Mouse (Mus musculus) limb, embryonic 13.5 days (tissue): Measurements from ENCODE around the gene Lcn2. TPM values are rescaled to one million over a fixed set of nuclear protein-coding genes. Genes with fewer than 3 reads are reported as not detected.
A peak's percentile ranks its signal among the peaks of the same experiment; 100 is the strongest.

ENCODE experiments used
- ATAC-seq: fragments of 200-750 bp; cut with Nextera tagmentation; 2 replicates; pipeline ENCODE4 v1.8.0; 2017; ENCODE audit warnings: low read depth, moderate number of reproducible peaks, moderate TSS enrichment; ENCODE audit not compliant: low FRiP score
- H3K27ac ChIP-seq: fragments of 300-500 bp; sonication (generic); 2 replicates; pipeline ENCODE4 v1.5.1; 2015; ENCODE audit warnings: inconsistent platforms, mild to moderate bottlenecking, moderate library complexity
- H3K27me3 ChIP-seq: fragments of 300-500 bp; sonication (generic); 2 replicates; pipeline ENCODE4 v1.6.1; 2015; ENCODE audit warnings: mild to moderate bottlenecking, inconsistent platforms
- H3K36me3 ChIP-seq: fragments of 300-500 bp; sonication (generic); 2 replicates; pipeline ENCODE4 v1.6.1; 2015; ENCODE audit warnings: inconsistent platforms, mild to moderate bottlenecking, moderate library complexity
- H3K4me1 ChIP-seq: fragments of 300-500 bp; sonication (generic); 2 replicates; pipeline ENCODE4 v1.6.1; 2015; ENCODE audit warnings: inconsistent platforms
- H3K4me2 ChIP-seq: fragments of 300-500 bp; sonication (generic); replicated peaks from 2 replicates; pipeline ENCODE4 v1.6.1; 2015; ENCODE audit warnings: inconsistent platforms, mild to moderate bottlenecking, moderate library complexity
- H3K4me3 ChIP-seq: fragments of 300-500 bp; sonication (generic); 2 replicates; pipeline ENCODE4 v1.5.1; 2015; ENCODE audit warnings: moderate library complexity, mild to moderate bottlenecking, inconsistent platforms
- H3K9ac ChIP-seq: fragments of 300-500 bp; sonication (generic); 2 replicates; pipeline ENCODE4 v1.6.1; 2015; ENCODE audit warnings: mild to moderate bottlenecking, inconsistent platforms
- H3K9me3 ChIP-seq: fragments of 300-500 bp; sonication (generic); 2 replicates; pipeline ENCODE4 v1.6.1; 2016; ENCODE audit warnings: inconsistent platforms
- WGBS: fragments of 180-500 bp; shearing (Covaris S2); methylation state at CpG from one replicate; pipeline ENCODE4 v1.1.7; 2015; 5-methylcytosine and 5-hydroxymethylcytosine counted together
- polyA plus RNA-seq: library from polyadenylated mRNA; unstranded; fragments of >200 nt; fragmentation: Nextera tagmentation; extraction: Ambion mirVana; gene quantifications from 2 replicates; pipeline ENCODE4 v1.2.1, GENCODE M21; 2015

Gene Lcn2
- polyA plus RNA-seq, 1 experiment from 2014 or later, result 0.27 TPM

- under 1% methylated on average over 14 of the region's 14 CpGs for WGBS
- H3K4me1 ChIP-seq, result peaks cover 53% of the 10 kb centered on the region
- peak overlapping the region; percentile 78 for H3K4me2 ChIP-seq
- H3K4me3 ChIP-seq, result peak overlapping the region; percentile 39
- H3K9ac ChIP-seq, result peak overlapping the region; percentile 37
- H3K36me3 ChIP-seq, result peaks cover 26% of the 10 kb centered on the region
- H3K27me3 ChIP-seq, result no peaks in the 10 kb centered on the region
- H3K9me3 ChIP-seq, result no peaks in the 10 kb centered on the region
- ATAC-seq, result peak; percentile 94
- H3K27ac ChIP-seq, result peak overlapping the region; percentile 84
These were observed 35.7 kb upstream of the Lcn2 start for GRCm38 (mm10) chr2:32423481-32424331.

- Histone ChIP-seq H3K27me3 (no peaks in the 10 kb centered on the region), H3K4me3 (no peak overlapping the region), H3K27ac (no peak overlapping the region), H3K9ac (no peak overlapping the region), H3K4me1 (peaks cover 40% of the 10 kb centered on the region), H3K36me3 (peaks cover 44% of the 10 kb centered on the region), H3K9me3 (no peaks in the 10 kb centered on the region), H3K4me2 (no peak overlapping the region)
- ATAC-seq, result no peak
- WGBS, result 90% methylated on average over 6 of the region's 6 CpGs
These were observed 33.8 kb upstream of the Lcn2 start for GRCm38 (mm10) chr2:32421851-32422251.

DNA sequence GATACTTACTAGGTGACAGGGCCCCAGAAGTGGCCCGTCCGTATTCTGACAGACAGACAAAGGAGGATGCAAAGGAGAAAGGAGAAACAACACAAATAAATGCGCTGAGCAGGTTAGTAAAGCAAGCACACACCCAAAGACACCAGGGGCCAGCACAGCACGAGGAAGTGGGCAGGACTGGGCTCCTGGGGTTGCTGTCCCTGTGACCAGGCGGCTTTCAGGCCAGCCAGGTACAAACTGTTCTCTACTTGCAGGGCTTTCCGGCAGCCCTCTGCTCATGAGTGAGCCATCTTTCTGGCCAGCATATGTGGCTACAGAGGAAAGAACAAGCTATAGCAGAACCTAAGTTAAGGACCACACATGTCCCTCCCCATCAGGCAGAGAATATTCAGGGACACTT, 32.6 kb upstream of the Lcn2 start:
- H3K27ac ChIP-seq, result no peak overlapping the region
- no peak overlapping the region for H3K4me2 ChIP-seq
- H3K36me3 ChIP-seq, result peaks cover 56% of the 10 kb centered on the region
- no peak for ATAC-seq
- peaks cover 39% of the 10 kb centered on the region for H3K4me1 ChIP-seq
- no peak overlapping the region for H3K9ac ChIP-seq
- H3K27me3 ChIP-seq, result no peaks in the 10 kb centered on the region
- no peaks in the 10 kb centered on the region for H3K9me3 ChIP-seq
- H3K4me3 ChIP-seq, result no peak overlapping the region
- WGBS, result 87% methylated on average over 6 of the region's 6 CpGs

GRCm38 (mm10) chr2:32420066-32420608, 32.1 kb upstream of the Lcn2 start:
- no peak overlapping the region for H3K27ac ChIP-seq
- H3K4me3 ChIP-seq, result no peak overlapping the region
- no peak for ATAC-seq
- H3K36me3 ChIP-seq, result peaks cover 62% of the 10 kb centered on the region
- peaks cover 34% of the 10 kb centered on the region for H3K4me1 ChIP-seq
- H3K9me3 ChIP-seq, result no peaks in the 10 kb centered on the region
- 89% methylated on average over 12 of the region's 12 CpGs for WGBS
- no peak overlapping the region for H3K9ac ChIP-seq
- H3K27me3 ChIP-seq, result no peaks in the 10 kb centered on the region
- H3K4me2 ChIP-seq, result no peak overlapping the region

DNA sequence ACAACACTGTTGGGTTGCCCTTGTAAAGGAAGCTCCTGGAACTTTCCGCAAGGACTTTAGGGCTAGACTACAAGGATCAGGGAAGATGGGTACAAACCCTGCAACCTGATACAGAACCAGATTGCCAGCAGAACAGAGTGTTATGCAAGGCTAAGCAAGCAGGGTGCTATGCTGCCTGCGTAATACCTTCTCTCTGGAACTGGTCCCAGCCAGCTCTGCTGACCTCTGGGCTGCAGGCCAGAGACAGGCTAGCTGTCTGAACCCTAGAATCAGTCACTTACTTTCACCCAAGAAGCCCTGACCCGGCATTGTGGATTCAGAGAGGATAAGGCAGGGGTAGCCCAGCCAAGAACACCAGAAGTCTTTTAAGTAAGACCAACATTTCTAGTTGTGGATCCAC, 31.3 kb upstream of the Lcn2 start:
- Histone ChIP-seq H3K4me1 (peaks cover 26% of the 10 kb centered on the region), H3K4me3 (no peak overlapping the region), H3K36me3 (peaks cover 69% of the 10 kb centered on the region), H3K4me2 (no peak overlapping the region), H3K9ac (no peak overlapping the region), H3K27me3 (no peaks in the 10 kb centered on the region), H3K9me3 (no peaks in the 10 kb centered on the region), H3K27ac (no peak overlapping the region)
- 92% methylated on average over 3 of the region's 3 CpGs for WGBS
- no peak for ATAC-seq

GRCm38 (mm10) chr2:32418430-32419151, 30.5 kb upstream of the Lcn2 start:
- Histone ChIP-seq H3K9me3 (no peaks in the 10 kb centered on the region), H3K4me1 (peaks cover 20% of the 10 kb centered on the region), H3K27ac (no peak overlapping the region), H3K27me3 (no peaks in the 10 kb centered on the region), H3K36me3 (peaks cover 76% of the 10 kb centered on the region), H3K4me3 (no peak overlapping the region), H3K9ac (no peak overlapping the region), H3K4me2 (no peak overlapping the region)
- ATAC-seq, result no peak
- 71% methylated on average over 12 of the region's 12 CpGs for WGBS

- no peak overlapping the region for H3K27ac ChIP-seq
- no peak overlapping the region for H3K4me3 ChIP-seq
- peaks cover 9% of the 10 kb centered on the region for H3K4me1 ChIP-seq
- no peak for ATAC-seq
- no peak overlapping the region for H3K9ac ChIP-seq
- H3K9me3 ChIP-seq, result no peaks in the 10 kb centered on the region
- H3K4me2 ChIP-seq, result no peak overlapping the region
- peaks cover 80% of the 10 kb centered on the region for H3K36me3 ChIP-seq
- WGBS, result 88% methylated on average over 8 of the region's 8 CpGs
- H3K27me3 ChIP-seq, result no peaks in the 10 kb centered on the region
These were observed 29.4 kb upstream of the Lcn2 start for GRCm38 (mm10) chr2:32417486-32417885.

DNA sequence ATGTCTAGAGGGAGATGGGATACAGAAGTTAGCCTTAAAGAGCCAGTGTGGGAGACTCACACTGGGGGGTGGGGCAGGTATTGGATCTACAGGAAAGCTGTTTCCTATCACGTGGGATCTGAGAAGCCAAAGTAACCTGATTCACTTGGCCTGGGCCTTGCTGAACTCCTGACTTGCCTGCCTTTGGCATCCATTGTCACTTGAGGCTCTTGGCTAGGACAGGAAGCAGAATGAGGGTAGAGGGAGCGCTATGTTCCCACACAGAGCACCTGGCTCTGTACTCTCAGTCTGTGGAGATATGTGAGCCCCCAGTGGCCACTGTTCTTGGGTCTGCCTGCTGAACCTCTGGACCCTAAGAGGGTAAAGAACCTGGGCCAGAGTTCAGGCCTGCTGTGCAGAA, 28.5 kb upstream of the Lcn2 start:
- Histone ChIP-seq H3K9ac (no peak overlapping the region), H3K4me1 (no peaks in the 10 kb centered on the region), H3K27ac (no peak overlapping the region), H3K9me3 (no peaks in the 10 kb centered on the region), H3K27me3 (no peaks in the 10 kb centered on the region), H3K4me3 (no peak overlapping the region), H3K36me3 (peaks cover 80% of the 10 kb centered on the region), H3K4me2 (no peak overlapping the region)
- no peak for ATAC-seq
- 80% methylated on average over 2 of the region's 2 CpGs for WGBS

GRCm38 (mm10) chr2:32415801-32416200, 27.7 kb upstream of the Lcn2 start:
- H3K4me3 ChIP-seq, result no peak overlapping the region
- no peaks in the 10 kb centered on the region for H3K9me3 ChIP-seq
- ATAC-seq, result no peak
- H3K27me3 ChIP-seq, result no peaks in the 10 kb centered on the region
- WGBS, result 93% methylated on average over 12 of the region's 12 CpGs
- H3K36me3 ChIP-seq, result peaks cover 75% of the 10 kb centered on the region
- H3K27ac ChIP-seq, result no peak overlapping the region
- H3K4me1 ChIP-seq, result no peaks in the 10 kb centered on the region
- H3K4me2 ChIP-seq, result no peak overlapping the region
- H3K9ac ChIP-seq, result no peak overlapping the region

GRCm38 (mm10) chr2:32413936-32414335, 25.9 kb upstream of the Lcn2 start:
- ATAC-seq, result no peak
- Histone ChIP-seq H3K27me3 (no peaks in the 10 kb centered on the region), H3K4me1 (peaks cover 6% of the 10 kb centered on the region), H3K36me3 (peaks cover 56% of the 10 kb centered on the region), H3K4me3 (no peak overlapping the region), H3K9me3 (no peaks in the 10 kb centered on the region), H3K9ac (no peak overlapping the region), H3K27ac (no peak overlapping the region), H3K4me2 (no peak overlapping the region)
- WGBS, result 41% methylated on average over 5 of the region's 5 CpGs

DNA sequence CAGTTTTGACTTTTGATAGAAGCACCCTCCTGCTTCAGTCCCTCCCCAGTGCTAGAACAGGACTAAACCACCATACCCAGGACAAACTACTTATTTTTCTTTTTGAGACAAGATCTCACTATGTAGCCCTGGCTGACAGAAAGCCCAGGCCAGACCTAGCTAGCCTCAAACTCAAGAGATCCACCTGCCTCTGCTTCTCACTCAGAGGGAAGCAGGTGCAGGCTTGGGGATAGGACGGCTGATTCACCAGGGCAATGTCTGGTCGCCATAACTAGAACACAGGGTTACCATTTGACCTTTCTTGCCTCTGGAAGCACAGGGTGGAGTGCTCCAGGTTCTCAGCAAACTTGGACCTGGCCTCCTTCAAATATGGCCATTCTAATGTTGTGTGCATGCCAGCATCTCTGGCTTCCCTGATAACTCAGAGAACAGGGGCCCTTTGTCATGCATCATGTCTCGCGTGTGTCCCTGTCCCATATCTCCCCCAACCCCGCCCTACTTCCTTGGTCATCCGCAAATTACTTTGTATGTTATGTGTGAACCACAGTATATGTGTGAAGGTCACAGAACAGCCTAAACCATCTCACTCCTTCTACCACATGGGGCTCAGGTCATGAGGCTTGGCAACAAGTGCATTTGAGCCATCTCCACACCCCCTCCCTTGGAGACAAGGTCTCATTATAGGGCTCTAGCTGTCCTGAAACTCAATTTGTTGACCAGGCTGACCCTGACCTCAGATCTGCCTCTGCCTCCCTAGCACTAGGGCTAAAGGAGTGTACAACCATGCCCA, 24.9 kb upstream of the Lcn2 start:
- Histone ChIP-seq H3K4me1 (peaks cover 13% of the 10 kb centered on the region), H3K27me3 (no peaks in the 10 kb centered on the region), H3K4me3 (no peak overlapping the region), H3K36me3 (peaks cover 47% of the 10 kb centered on the region), H3K9me3 (no peaks in the 10 kb centered on the region), H3K4me2 (no peak overlapping the region), H3K27ac (no peak overlapping the region), H3K9ac (no peak overlapping the region)
- no peak for ATAC-seq
- 86% methylated on average over 6 of the region's 6 CpGs for WGBS

- Histone ChIP-seq H3K4me3 (no peak overlapping the region), H3K9ac (no peak overlapping the region), H3K4me1 (peaks cover 13% of the 10 kb centered on the region), H3K9me3 (no peaks in the 10 kb centered on the region), H3K36me3 (peaks cover 31% of the 10 kb centered on the region), H3K27me3 (no peaks in the 10 kb centered on the region), H3K27ac (no peak overlapping the region), H3K4me2 (no peak overlapping the region)
- no peak for ATAC-seq
- 81% methylated on average over 7 of the region's 7 CpGs for WGBS
These were observed 23.4 kb upstream of the Lcn2 start for GRCm38 (mm10) chr2:32411407-32411806.
